Mouse (Mus musculus) limb, embryonic 14.5 days (tissue): ENCODE results near the gene Unk. TPM values are rescaled to one million over a fixed set of nuclear protein-coding genes. Genes with fewer than 3 reads are reported as not detected.
"Not testable (repeated sequence)": the region's sequence is repeated elsewhere in the genome, so short reads cannot be mapped to it uniquely, and the experiment has no call there.

Experiments used
- ATAC-seq: fragments of 200-750 bp; cut with Nextera tagmentation; 2 replicates; pipeline ENCODE4 v1.8.0; 2017; ENCODE audit warnings: low read depth, moderate number of reproducible peaks, moderate TSS enrichment; ENCODE audit not compliant: low FRiP score
- DNase-seq: peaks from one replicate; pipeline ENCODE4 v3.0.0-alpha.2; 2015; ENCODE audit warnings: low spot score
- H3K27ac ChIP-seq: fragments of 300-500 bp; sonication (generic); replicated peaks from 2 replicates; pipeline ENCODE4 v1.5.1; 2014; ENCODE audit warnings: low read depth, mild to moderate bottlenecking, low read length, moderate library complexity, mixed read lengths
- H3K27me3 ChIP-seq: fragments of 300-500 bp; sonication (generic); 2 replicates; pipeline ENCODE4 v1.6.1; 2014; ENCODE audit warnings: low read length, mixed read lengths; ENCODE audit not compliant: control insufficient read depth, insufficient read depth
- H3K36me3 ChIP-seq: fragments of 300-500 bp; sonication (generic); 2 replicates; pipeline ENCODE4 v1.6.1; 2014; ENCODE audit warnings: mild to moderate bottlenecking, low read length, moderate library complexity, mixed read lengths; ENCODE audit not compliant: control insufficient read depth, insufficient read depth
- H3K4me1 ChIP-seq: fragments of 300-500 bp; sonication (generic); 2 replicates; pipeline ENCODE4 v1.6.1; 2014; ENCODE audit warnings: antibody characterized with exemption, low read length, mixed read lengths; ENCODE audit not compliant: control insufficient read depth, insufficient read depth
- H3K4me2 ChIP-seq: fragments of 300-500 bp; sonication (generic); replicated peaks from 2 replicates; pipeline ENCODE4 v1.6.1; 2014; ENCODE audit warnings: low read depth, mild to moderate bottlenecking, low read length, moderate library complexity; ENCODE audit not compliant: severe bottlenecking
- H3K4me3 ChIP-seq: fragments of 300-500 bp; sonication (generic); replicated peaks from 2 replicates; pipeline ENCODE4 v1.5.1; 2014; ENCODE audit warnings: low read length
- H3K9ac ChIP-seq: fragments of 300-500 bp; sonication (generic); 2 replicates; pipeline ENCODE4 v1.6.1; 2014; ENCODE audit warnings: mild to moderate bottlenecking, low read depth, low read length, moderate library complexity; ENCODE audit not compliant: severe bottlenecking
- H3K9me3 ChIP-seq: fragments of 300-500 bp; sonication (generic); 2 replicates; pipeline ENCODE4 v1.6.1; 2016; ENCODE audit warnings: low read length; ENCODE audit not compliant: control insufficient read depth
- POLR2A ChIP-seq: fragments of 200-500 bp; IDR thresholded peaks from 2 replicates; pipeline ENCODE4 v1.8.0; 2012; ENCODE audit warnings: inconsistent platforms, mild to moderate bottlenecking, moderate library complexity, borderline replicate concordance; ENCODE audit not compliant: insufficient read depth, insufficient read length; ENCODE audit errors: extremely low read depth
- WGBS: fragments of 180-500 bp; shearing (Covaris S2); extraction: QIAGEN DNeasy Blood & Tissue Kit; methylation state at CpG from one replicate; pipeline ENCODE4 v1.1.7; 2014; 5-methylcytosine and 5-hydroxymethylcytosine counted together
- polyA plus RNA-seq, 2 experiments: library from polyadenylated mRNA; depleted of rRNA in 1 of 2; stranded (reverse) in 1 of 2; unstranded in 1 of 2; fragments of >200 nt; fragmentation: Nextera tagmentation in 1 of 2; extraction: Ambion mirVana in 1 of 2; gene quantifications; 2 replicates each; pipeline versions ENCODE4 v1.2.1 to v1.2.3; 2012 to 2014

The Unk gene
- polyA plus RNA-seq, 2 experiments: 33.1 to 80.3 TPM

DNA sequence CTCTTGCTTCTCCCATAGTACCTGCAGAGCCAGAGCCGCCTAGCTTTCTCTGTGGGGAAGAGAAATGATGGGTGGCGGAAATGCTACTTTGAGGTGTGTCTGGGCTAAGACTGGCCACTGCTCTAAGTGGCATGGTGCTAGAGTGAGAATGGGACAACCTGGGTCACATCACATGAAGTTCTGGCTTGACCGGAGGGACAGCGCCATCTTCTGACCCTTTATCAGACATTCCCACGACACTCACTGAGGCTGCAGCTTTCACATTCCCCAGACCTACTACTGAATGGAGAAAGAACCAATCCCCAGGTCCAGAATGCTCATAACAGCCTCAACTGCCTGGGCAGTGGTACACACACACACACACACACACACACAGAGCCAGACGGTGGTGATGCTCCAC, 12.0 kb upstream of the Unk start:
- Histone ChIP-seq H3K9ac (no peak overlapping the region), H3K4me1 (peaks cover 9% of the 10 kb centered on the region), H3K27me3 (no peaks in the 10 kb centered on the region), H3K27ac (no peak overlapping the region), H3K4me3 (no peak overlapping the region), H3K4me2 (no peak overlapping the region), H3K36me3 (peaks cover 22% of the 10 kb centered on the region), H3K9me3 (no peaks in the 10 kb centered on the region)
- ATAC-seq (no peak), DNase-seq (no peak)
- 30% methylated on average over 6 of the region's 6 CpGs for WGBS
- no peak for TF ChIP-seq POLR2A

DNA sequence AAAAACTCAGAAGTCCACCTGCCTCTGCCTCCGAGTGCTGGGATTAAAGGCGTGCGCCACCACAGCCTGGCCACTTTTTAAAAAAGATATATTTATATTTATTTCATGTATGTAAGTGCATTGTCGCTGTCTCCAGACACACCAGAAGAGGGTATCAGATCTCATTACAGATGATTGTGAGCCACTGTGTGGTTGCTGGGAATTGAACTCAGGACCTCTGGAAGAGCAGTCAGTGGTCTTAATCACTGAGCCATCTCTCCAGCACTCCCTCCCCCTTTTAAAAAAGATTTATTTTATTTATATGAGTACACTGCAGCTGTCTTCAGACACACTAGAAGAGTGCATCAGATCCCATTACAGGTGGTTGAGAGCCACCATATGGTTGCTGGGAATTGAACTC, 11.3 kb upstream of the Unk start:
- H3K36me3 ChIP-seq: peaks cover 29% of the 10 kb centered on the region
- ATAC-seq, H3K27me3 ChIP-seq, H3K9ac ChIP-seq, H3K4me1 ChIP-seq, H3K27ac ChIP-seq, H3K4me2 ChIP-seq, H3K9me3 ChIP-seq, DNase-seq, H3K4me3 ChIP-seq: not testable (repeated sequence)
- 88% methylated on average over 4 of the region's 4 CpGs for WGBS

DNA sequence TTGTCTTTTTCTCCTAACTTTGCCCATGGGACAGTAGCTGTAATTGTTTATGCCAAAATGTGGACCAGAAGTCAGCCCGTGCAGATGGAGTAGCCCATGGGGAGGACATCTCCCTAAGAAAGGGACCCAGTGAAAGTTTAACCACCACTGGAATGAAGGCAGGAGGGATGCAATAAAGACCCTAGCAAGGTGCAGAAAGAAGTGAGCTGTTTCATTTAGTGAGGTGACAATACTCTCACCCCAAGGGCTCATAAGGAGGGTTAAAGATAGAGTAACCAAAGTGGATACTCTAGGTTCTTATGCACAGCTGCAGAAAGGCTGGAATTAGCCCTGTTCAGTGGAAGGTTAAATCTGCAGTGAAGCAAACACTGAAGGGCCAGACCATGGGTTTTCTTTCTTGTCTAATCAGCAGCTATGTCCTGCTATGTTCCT, 10.7 kb upstream of the Unk start:
- DNase-seq: no peak
- H3K36me3 ChIP-seq: peaks cover 29% of the 10 kb centered on the region
- H3K4me2 ChIP-seq: no peak overlapping the region
- no peak for TF ChIP-seq POLR2A
- no peak overlapping the region for H3K4me3 ChIP-seq
- no peaks in the 10 kb centered on the region for H3K9me3 ChIP-seq
- peaks cover 8% of the 10 kb centered on the region; the same call in 1 of the 2 replicates for H3K4me1 ChIP-seq
- no peaks in the 10 kb centered on the region for H3K27me3 ChIP-seq
- WGBS: 53% methylated on average over 1 of the region's 1 CpGs
- ATAC-seq: no peak
- H3K9ac ChIP-seq: no peak overlapping the region
- no peak overlapping the region for H3K27ac ChIP-seq

DNA sequence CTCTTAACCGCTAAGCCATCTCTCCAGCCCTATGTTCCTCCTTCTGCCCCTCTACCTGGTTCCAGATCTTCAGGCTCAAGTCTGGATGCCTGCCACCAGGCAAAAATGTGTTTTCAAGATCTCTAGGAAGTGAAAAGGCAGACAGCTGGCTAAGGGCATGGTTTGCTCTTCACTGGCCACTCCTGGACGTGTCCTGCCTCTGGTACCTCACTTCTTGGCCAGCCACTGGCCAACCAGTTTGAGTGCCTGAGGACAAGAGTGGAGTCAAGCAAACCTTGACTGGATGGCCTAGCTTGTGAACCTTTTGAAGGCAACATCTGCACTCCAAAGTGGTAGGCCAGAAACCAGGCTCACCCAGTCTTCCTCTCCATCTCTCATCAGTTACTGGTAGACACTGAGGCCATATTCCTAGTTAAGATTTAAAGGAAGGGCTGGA, 10.1 kb upstream of the Unk start:
- no peak for TF ChIP-seq POLR2A
- ATAC-seq (no peak), DNase-seq (no peak)
- WGBS: 70% methylated on average over 2 of the region's 2 CpGs
- Histone ChIP-seq H3K27ac (0 out of 2 replicates have a peak overlapping the region, but pooled peaks have one; percentile 33), H3K27me3 (no peaks in the 10 kb centered on the region), H3K4me3 (no peak overlapping the region), H3K4me2 (no peak overlapping the region), H3K9ac (no peak overlapping the region), H3K4me1 (peaks cover 8% of the 10 kb centered on the region; the same call in 1 of the 2 replicates), H3K36me3 (peaks cover 29% of the 10 kb centered on the region), H3K9me3 (no peaks in the 10 kb centered on the region)

DNA sequence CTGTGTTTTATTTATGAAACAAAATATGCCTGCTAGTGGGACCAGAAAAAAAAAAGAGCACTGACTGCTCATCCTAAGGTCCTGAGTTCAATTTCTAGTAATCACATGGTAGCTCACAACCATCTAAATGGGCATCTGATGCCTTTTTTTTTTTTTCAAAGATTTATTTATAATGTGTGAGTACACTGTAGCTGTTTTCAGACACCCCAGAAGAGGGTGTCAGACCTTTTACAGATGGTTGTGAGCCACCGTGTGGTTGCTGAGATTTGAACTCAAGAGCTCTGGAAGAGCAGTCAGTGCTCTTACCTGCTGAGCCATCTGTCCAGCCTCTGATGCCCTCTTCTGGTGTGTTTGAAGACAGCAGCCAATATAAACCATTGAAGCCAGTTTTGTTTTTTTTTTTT, 9.6 kb upstream of the Unk start:
- WGBS: 23% methylated on average over 1 of the region's 1 CpGs
- H3K4me3 ChIP-seq: no peak overlapping the region
- TF ChIP-seq POLR2A: no peak

More for the DNA sequence above, 9.6 kb upstream of the Unk start:
- Histone ChIP-seq H3K9ac (no peak overlapping the region), H3K27ac (0 out of 2 replicates have a peak overlapping the region, but pooled peaks have one; percentile 33), H3K27me3 (no peaks in the 10 kb centered on the region), H3K9me3 (no peaks in the 10 kb centered on the region), H3K4me2 (no peak overlapping the region), H3K4me1 (peaks cover 8% of the 10 kb centered on the region; the same call in 1 of the 2 replicates), H3K36me3 (peaks cover 29% of the 10 kb centered on the region)
- ATAC-seq: no peak
- no peak for DNase-seq
